Mouse (Mus musculus): Measurements from ENCODE around the gene Steap1. TPM values are rescaled to one million over a fixed set of nuclear protein-coding genes. Genes with fewer than 3 reads are reported as not detected.

Steap1 gene
- total RNA-seq (2017): not detected in 2 replicates

- ATAC-seq (ENCODE audit: extremely low read depth, insufficient number of reproducible peaks, low FRiP score, poor library complexity, severe bottlenecking): no peak
These were observed at the start of gene Steap1 for GRCm38 (mm10) chr5:5748866-5749682. Gene Steap1, minus strand, starts transcription at chr5:5749326.

- ATAC-seq (ENCODE audit: extremely low read depth, insufficient number of reproducible peaks, low FRiP score, poor library complexity, severe bottlenecking): no peak
These were observed 38.0 kb upstream of the Steap1 start for GRCm38 (mm10) chr5:5787106-5787505.

- ATAC-seq (ENCODE audit: extremely low read depth, insufficient number of reproducible peaks, low FRiP score, poor library complexity, severe bottlenecking): no peak
These were observed 7.4 kb upstream of the Steap1 start for GRCm38 (mm10) chr5:5756392-5757019.

- no peak for ATAC-seq (ENCODE audit: extremely low read depth, insufficient number of reproducible peaks, low FRiP score, poor library complexity, severe bottlenecking)
These were observed 5.9 kb upstream of the Steap1 start for GRCm38 (mm10) chr5:5755039-5755438.

GRCm38 (mm10) chr5:5749772-5750222 is 671 bp upstream of the Steap1 start:
- no peak for ATAC-seq (ENCODE audit: extremely low read depth, insufficient number of reproducible peaks, low FRiP score, poor library complexity, severe bottlenecking)

- no peak for ATAC-seq (ENCODE audit: extremely low read depth, insufficient number of reproducible peaks, low FRiP score, poor library complexity, severe bottlenecking)
These were observed 14.7 kb downstream of the Steap1 start for GRCm38 (mm10) chr5:5734445-5734844.

GRCm38 (mm10) chr5:5732858-5733257 is 16.3 kb downstream of the Steap1 start:
- ATAC-seq (ENCODE audit: extremely low read depth, insufficient number of reproducible peaks, low FRiP score, poor library complexity, severe bottlenecking): no peak

- no peak for ATAC-seq (ENCODE audit: extremely low read depth, insufficient number of reproducible peaks, low FRiP score, poor library complexity, severe bottlenecking)
These were observed 16.9 kb downstream of the Steap1 start for GRCm38 (mm10) chr5:5732208-5732607.

- no peak for ATAC-seq (ENCODE audit: extremely low read depth, insufficient number of reproducible peaks, low FRiP score, poor library complexity, severe bottlenecking)
These were observed 19.2 kb downstream of the Steap1 start for GRCm38 (mm10) chr5:5729904-5730303.

- ATAC-seq (ENCODE audit: extremely low read depth, insufficient number of reproducible peaks, low FRiP score, poor library complexity, severe bottlenecking): no peak
These were observed 26.9 kb downstream of the Steap1 start for GRCm38 (mm10) chr5:5722217-5722616.

- ATAC-seq (ENCODE audit: extremely low read depth, insufficient number of reproducible peaks, low FRiP score, poor library complexity, severe bottlenecking): no peak
These were observed 38.1 kb downstream of the Steap1 start for GRCm38 (mm10) chr5:5711032-5711431.

- ATAC-seq (ENCODE audit: extremely low read depth, insufficient number of reproducible peaks, low FRiP score, poor library complexity, severe bottlenecking): no peak
These were observed 41.5 kb downstream of the Steap1 start for GRCm38 (mm10) chr5:5707341-5708278.

- ATAC-seq (ENCODE audit: extremely low read depth, insufficient number of reproducible peaks, low FRiP score, poor library complexity, severe bottlenecking): no peak
These were observed 44.1 kb downstream of the Steap1 start for GRCm38 (mm10) chr5:5705019-5705418.

GRCm38 (mm10) chr5:5700386-5700785 is 48.7 kb downstream of the Steap1 start:
- no peak for ATAC-seq (ENCODE audit: extremely low read depth, insufficient number of reproducible peaks, low FRiP score, poor library complexity, severe bottlenecking)

GRCm38 (mm10) chr5:5698830-5699229 is 50.3 kb downstream of the Steap1 start:
- ATAC-seq (ENCODE audit: extremely low read depth, insufficient number of reproducible peaks, low FRiP score, poor library complexity, severe bottlenecking): no peak

- ATAC-seq (ENCODE audit: extremely low read depth, insufficient number of reproducible peaks, low FRiP score, poor library complexity, severe bottlenecking): no peak
These were observed 53.7 kb downstream of the Steap1 start for GRCm38 (mm10) chr5:5695401-5695942.

- ATAC-seq (ENCODE audit: extremely low read depth, insufficient number of reproducible peaks, low FRiP score, poor library complexity, severe bottlenecking): no peak
These were observed 55.0 kb downstream of the Steap1 start, which contains the start of gene Steap2 for GRCm38 (mm10) chr5:5693956-5694653. Gene Steap2, minus strand, starts transcription at chr5:5694578.

GRCm38 (mm10) chr5:5693541-5693955 is 55.6 kb downstream of the Steap1 start:
- no peak for ATAC-seq (ENCODE audit: extremely low read depth, insufficient number of reproducible peaks, low FRiP score, poor library complexity, severe bottlenecking)

Data from neutrophil, adult 5-6 weeks (primary cell).